Mouse (Mus musculus) heart, postnatal 0 days (tissue): ENCODE measurements around the gene Pitpnm2.

Experiments used
- CTCF ChIP-seq: IDR thresholded peaks from 2 replicates; pipeline ENCODE4 v1.5.1; 2016; ENCODE audit warnings: antibody characterized with exemption, control low read depth, low read depth
- EP300 ChIP-seq: IDR thresholded peaks from 2 replicates; pipeline ENCODE4 v1.6.1; 2016; ENCODE audit warnings: antibody characterized with exemption, low read depth

GRCm38 (mm10) chr5:124198473-124198872, 51.1 kb downstream of the Pitpnm2 start:
- TF ChIP-seq EP300 (no peak), CTCF (no peak)
